Mouse (Mus musculus) liver, postnatal 0 days (tissue): ENCODE results near the gene Csad.

Source experiments
- CTCF ChIP-seq: sonication (generic); IDR thresholded peaks from 2 replicates; pipeline ENCODE4 v1.5.1; 2016; ENCODE audit warnings: antibody characterized with exemption, low read depth
- EP300 ChIP-seq: IDR thresholded peaks from 2 replicates; pipeline ENCODE4 v1.6.1; 2016; ENCODE audit warnings: antibody characterized with exemption, low read depth, mild to moderate bottlenecking

- no peak for TF ChIP-seq CTCF
- no peak for TF ChIP-seq EP300
These were observed 35.5 kb downstream of the Csad start for GRCm38 (mm10) chr15:102169064-102169463.
